Mouse (Mus musculus): Measurements from ENCODE around the gene Gm21954.

Gene Gm21954

DNA sequence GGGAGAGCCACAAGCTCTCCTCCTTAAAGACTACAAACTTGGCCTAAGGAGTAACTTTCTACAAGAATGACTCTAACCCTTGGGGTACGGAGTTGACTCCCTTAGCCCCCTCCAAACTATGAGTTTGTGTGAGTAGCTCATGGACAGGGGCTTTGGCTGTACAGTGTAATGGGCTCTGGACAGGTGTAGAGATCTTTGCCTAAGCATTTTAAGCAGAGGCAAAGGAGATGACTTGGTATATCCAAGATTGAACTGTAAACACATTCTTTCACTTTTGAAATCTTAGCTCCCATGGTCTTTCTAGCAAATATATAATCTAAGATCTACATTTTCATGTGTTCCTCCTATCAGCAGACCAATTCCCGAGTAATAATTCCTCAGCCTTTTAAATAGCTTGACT is at the start of gene Gm21954:
Gm21954 (minus strand) TSS at position 101 of the 400 bp plus-strand sequence.
- no peaks in the 10 kb centered on the region for H3K36me3 ChIP-seq (ENCODE audit: control insufficient read depth, insufficient read depth, low read length, poor library complexity, severe bottlenecking)
- no peak for DNase-seq (ENCODE audit: low read depth, low spot score)
- no peaks in the 10 kb centered on the region; the same call in 1 of the 2 replicates for H3K27me3 ChIP-seq (ENCODE audit: control insufficient read depth, insufficient read depth, low read length, poor library complexity, severe bottlenecking)

DNA sequence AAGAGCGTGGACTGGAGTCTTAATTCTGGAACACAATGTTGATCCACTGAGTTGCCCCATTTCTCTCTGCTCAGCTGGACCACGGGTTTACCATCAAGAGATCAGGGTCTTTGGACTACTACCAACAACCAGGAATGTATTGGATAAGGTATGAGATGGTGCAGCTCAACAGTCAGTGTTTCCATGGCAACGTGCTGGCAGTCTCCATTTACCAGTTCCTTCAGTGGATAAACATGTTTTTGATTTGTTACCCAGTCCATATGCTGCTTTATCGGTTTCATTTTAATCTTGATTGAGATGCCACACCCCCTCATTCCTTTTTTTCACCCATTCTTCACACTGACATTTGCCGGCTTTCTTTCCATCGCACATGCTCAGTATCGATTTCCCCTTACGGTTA is 49.8 kb upstream of the Gm21954 start:
- no peak for DNase-seq (ENCODE audit: low read depth, low spot score)
- H3K27me3 ChIP-seq (ENCODE audit: control insufficient read depth, insufficient read depth, low read length, poor library complexity, severe bottlenecking), result no peaks in the 10 kb centered on the region
- no peaks in the 10 kb centered on the region for H3K36me3 ChIP-seq (ENCODE audit: control insufficient read depth, insufficient read depth, low read length, poor library complexity, severe bottlenecking)

DNA sequence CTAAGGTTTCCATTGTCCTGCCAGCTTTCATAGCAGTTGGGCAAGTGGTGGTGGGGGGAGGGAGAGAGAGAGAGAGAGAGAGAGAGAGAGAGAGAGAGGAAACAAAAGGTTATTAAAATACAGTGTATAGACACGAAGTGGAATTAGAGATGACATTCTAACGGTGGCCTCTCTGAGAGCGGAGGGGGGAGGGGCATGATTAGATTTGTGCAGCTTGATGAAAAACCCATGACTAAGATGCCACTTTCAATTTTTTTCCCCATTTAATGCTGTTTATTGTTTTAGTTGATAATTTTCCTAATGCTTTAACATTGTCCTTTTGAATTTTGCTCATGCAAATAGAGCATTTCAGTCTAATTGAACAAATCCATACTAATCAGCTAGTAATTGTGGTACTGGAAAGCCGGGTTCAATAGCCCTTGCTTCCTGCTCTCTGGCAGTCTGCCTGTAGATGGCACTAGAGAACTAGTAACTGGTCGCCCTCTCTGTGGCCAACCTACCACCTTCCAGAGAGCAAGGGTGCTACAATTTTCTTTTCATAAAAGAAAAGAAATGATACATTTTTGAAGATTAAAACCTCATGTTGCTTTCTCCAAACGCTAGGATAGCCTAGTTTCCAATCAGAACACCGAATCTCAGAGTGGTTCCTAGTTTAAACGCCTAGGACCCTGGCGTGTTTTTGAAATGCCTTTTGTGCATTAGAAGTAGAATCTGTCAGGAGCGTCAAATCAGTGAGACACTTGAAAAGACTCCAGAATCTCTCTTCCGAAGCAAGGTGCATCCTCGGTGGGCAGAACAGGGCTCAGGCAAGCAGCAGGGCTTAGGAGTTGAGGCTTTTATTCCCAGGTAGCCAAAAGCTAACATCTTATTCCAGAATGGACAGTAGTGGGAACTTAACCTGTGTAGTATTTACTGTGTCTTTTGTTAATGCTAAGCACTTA is 48.5 kb upstream of the Gm21954 start:
- H3K27me3 ChIP-seq (ENCODE audit: control insufficient read depth, insufficient read depth, low read length, poor library complexity, severe bottlenecking), result no peaks in the 10 kb centered on the region
- no peaks in the 10 kb centered on the region for H3K36me3 ChIP-seq (ENCODE audit: control insufficient read depth, insufficient read depth, low read length, poor library complexity, severe bottlenecking)
- peak; percentile 21 for DNase-seq (ENCODE audit: low read depth, low spot score)

DNA sequence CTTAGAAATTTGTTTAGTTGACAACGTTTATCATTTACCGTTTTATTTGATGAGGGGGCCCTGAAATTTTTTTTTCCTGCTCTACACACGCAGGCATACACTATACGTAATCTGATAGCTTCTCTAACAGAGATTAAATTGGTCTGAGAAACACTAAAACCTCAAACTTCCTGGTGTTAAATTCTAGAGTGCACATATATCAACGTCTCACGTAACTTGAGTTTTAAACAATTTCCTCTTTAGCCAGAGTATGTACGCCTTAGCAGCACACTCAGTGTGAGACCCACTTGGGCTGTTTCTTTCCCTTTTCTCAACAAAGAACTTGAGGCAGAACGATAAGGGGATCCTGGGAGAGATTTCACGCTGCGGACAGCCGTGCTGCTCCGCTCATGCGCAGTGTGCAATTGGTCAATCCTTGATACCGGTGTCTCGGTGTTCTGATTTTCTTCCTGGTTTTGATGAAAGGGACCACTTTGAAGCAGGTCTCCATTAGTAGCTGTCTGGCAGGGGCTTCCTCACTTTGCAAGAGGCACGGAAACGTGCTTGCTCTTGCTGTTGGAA is 45.5 kb upstream of the Gm21954 start:
- Histone ChIP-seq H3K27me3 (ENCODE audit: control insufficient read depth, insufficient read depth, low read length, poor library complexity, severe bottlenecking) (no peaks in the 10 kb centered on the region), H3K36me3 (ENCODE audit: control insufficient read depth, insufficient read depth, low read length, poor library complexity, severe bottlenecking) (no peaks in the 10 kb centered on the region)
- DNase-seq (ENCODE audit: low read depth, low spot score), result no peak

DNA sequence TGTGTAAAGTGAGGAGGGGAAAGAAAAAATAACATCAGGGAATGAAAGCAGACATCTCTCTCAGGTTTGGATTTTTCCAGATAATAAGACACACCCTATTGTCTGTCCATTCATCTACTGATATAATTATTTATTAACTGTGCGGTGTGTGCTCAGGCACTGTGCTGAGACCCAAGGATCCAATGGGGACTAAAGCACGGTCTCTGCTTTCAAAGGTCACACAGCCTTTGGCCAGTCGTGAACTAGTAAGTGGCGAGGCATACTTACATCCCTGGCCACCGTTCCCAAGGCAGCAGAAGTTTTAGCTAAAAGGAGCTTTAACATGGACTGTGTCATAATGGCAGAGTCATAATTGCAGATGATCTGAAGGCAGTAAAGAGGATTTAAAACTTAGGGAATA is 44.0 kb upstream of the Gm21954 start:
- no peak for DNase-seq (ENCODE audit: low read depth, low spot score)
- H3K27me3 ChIP-seq (ENCODE audit: control insufficient read depth, insufficient read depth, low read length, poor library complexity, severe bottlenecking), result no peaks in the 10 kb centered on the region
- no peaks in the 10 kb centered on the region for H3K36me3 ChIP-seq (ENCODE audit: control insufficient read depth, insufficient read depth, low read length, poor library complexity, severe bottlenecking)

DNA sequence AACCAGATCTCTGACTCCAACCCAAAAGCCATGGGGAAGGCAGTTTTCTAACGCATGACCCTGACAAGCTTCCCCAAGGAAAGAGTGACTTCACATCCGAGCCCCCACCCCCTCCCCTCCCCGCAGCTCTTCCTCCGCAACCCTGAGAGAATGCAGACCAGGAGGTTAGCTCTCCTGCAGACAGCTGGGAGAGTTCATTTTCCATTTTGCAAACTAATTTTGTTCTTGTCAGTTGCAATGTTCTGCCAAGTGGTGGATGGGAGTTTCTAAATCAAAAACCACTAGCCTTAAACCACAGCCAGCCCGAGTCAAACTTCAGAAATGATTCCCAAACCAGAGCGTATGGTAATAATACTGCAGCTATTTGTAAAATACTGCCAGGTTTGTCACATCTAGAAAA is 39.6 kb upstream of the Gm21954 start:
- Histone ChIP-seq H3K36me3 (ENCODE audit: control insufficient read depth, insufficient read depth, low read length, poor library complexity, severe bottlenecking) (no peaks in the 10 kb centered on the region), H3K27me3 (ENCODE audit: control insufficient read depth, insufficient read depth, low read length, poor library complexity, severe bottlenecking) (no peaks in the 10 kb centered on the region)
- DNase-seq (ENCODE audit: low read depth, low spot score), result no peak

DNA sequence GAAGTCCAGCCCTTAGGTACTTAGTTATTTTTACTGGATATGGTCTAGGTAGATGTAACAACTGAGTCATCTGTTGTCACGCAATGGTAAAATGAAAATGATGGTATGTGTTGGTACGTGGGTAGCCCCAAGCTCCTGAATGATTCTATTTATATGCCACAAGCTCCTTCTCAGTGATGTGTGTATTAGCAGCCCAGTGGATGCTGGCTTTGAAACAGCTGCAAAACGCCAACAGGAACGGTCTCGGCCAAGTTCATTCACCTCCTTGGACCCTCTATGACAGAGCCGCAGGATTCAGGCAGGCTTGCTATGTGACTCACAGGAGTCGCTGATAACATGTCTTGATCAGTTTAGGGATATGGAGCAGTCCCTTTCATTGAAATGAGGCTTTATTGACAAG is 38.2 kb upstream of the Gm21954 start:
- DNase-seq (ENCODE audit: low read depth, low spot score), result no peak
- Histone ChIP-seq H3K27me3 (ENCODE audit: control insufficient read depth, insufficient read depth, low read length, poor library complexity, severe bottlenecking) (no peaks in the 10 kb centered on the region), H3K36me3 (ENCODE audit: control insufficient read depth, insufficient read depth, low read length, poor library complexity, severe bottlenecking) (no peaks in the 10 kb centered on the region)

DNA sequence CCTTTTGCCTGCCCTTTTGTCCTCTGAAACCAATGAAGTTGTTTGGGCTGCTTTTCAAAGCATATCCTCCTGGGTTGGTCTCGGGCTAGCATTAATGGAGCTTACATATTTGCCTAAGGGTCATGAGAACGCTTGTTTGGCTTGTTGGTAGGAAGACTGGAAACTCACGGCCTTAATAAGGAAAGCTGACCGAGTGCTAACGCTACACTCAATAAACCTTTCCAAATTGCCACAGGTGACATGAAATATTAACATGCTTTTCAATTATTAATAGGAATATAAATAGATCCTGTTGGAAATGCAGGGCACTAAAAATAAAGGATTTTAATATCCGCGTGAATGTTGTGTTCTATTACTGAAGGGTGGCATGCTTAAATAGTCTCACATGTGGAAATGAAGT is 27.3 kb upstream of the Gm21954 start:
- DNase-seq (ENCODE audit: low read depth, low spot score), result no peak
- no peaks in the 10 kb centered on the region for H3K27me3 ChIP-seq (ENCODE audit: control insufficient read depth, insufficient read depth, low read length, poor library complexity, severe bottlenecking)

DNA sequence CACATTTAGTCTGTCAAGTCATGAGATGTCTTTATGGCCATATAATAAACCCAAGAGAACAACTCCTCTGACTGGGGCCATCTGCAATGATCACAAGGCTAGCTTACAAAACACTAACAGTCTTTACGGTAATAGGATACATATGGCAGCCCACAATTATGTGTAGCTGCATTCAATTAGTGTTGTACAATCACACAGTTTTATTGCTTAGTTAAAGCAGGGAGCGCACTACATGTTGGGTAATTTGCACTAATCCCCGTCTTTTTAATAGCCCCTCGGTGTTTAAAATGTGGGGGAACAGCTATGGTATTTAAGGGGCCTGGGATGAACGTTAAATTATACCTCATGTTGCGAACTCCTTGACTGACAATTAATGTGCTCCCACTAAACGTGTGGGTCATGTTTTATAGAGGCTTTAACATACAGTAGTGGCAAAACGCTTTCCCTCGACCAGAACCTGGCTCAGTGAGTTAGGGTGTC is 24.5 kb upstream of the Gm21954 start:
- Histone ChIP-seq H3K36me3 (ENCODE audit: control insufficient read depth, insufficient read depth, low read length, poor library complexity, severe bottlenecking) (no peaks in the 10 kb centered on the region), H3K27me3 (ENCODE audit: control insufficient read depth, insufficient read depth, low read length, poor library complexity, severe bottlenecking) (no peaks in the 10 kb centered on the region)
- DNase-seq (ENCODE audit: low read depth, low spot score), result no peak

More for the DNA sequence above, 27.3 kb upstream of the Gm21954 start:
- no peaks in the 10 kb centered on the region for H3K36me3 ChIP-seq (ENCODE audit: control insufficient read depth, insufficient read depth, low read length, poor library complexity, severe bottlenecking)

DNA sequence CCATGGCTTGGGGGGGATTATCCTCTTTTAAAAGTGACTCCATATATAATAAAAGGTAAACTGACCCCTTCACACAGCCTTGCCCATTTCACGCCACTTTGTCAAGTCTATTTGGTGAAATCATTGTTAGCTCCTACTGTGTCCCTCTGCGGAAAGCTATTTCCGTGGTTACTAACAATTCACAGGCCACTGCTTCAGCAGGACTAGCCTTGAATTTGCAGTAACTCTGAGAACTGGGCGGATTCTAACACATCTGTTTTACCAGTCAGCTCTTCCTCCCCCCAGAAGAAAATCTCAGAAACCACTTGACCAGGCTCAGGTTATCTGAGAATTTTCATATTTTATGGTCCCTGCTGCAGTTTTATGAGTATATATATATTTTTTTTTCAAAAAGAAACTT is 23.9 kb upstream of the Gm21954 start:
- DNase-seq (ENCODE audit: low read depth, low spot score), result no peak
- H3K27me3 ChIP-seq (ENCODE audit: control insufficient read depth, insufficient read depth, low read length, poor library complexity, severe bottlenecking), result no peaks in the 10 kb centered on the region
- no peaks in the 10 kb centered on the region for H3K36me3 ChIP-seq (ENCODE audit: control insufficient read depth, insufficient read depth, low read length, poor library complexity, severe bottlenecking)

DNA sequence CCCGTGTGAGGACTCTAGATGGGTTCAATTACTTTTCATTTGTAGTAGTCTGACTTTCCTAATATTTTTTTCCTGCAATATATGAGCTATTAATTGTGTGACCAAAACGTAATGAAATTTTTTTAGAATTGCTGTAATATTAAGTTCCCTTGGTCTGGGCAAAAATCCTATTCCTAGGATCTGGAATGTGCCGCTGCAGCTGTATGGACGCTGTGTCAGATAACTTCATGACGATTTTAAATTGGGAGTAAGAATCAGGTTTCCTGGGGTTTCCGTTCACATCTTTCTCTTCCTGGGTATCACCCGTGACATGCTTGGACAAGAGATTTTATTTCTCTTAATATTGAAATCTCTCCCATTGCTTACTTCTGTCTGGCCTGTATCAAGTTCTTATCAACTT is 23.2 kb upstream of the Gm21954 start:
- no peak for DNase-seq (ENCODE audit: low read depth, low spot score)
- Histone ChIP-seq H3K27me3 (ENCODE audit: control insufficient read depth, insufficient read depth, low read length, poor library complexity, severe bottlenecking) (no peaks in the 10 kb centered on the region), H3K36me3 (ENCODE audit: control insufficient read depth, insufficient read depth, low read length, poor library complexity, severe bottlenecking) (no peaks in the 10 kb centered on the region)

DNA sequence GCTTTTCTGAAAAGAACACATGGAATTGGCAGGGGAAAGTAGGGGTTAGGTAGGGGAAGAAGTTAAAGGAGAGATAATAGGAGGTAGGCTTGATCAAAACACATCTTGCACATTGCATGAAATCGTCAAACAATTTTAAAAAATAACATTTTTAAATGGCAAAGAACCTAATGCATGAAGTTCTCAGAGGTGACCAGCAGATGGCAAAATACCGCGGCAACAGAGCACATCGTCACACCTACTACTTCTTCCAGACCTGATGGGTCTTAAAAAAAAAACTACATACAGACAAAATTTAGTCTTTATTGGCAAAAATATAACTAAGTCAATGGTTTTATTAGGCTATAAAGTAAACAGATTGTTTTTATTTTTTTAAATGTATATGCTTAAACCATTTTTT is 22.3 kb upstream of the Gm21954 start:
- H3K27me3 ChIP-seq (ENCODE audit: control insufficient read depth, insufficient read depth, low read length, poor library complexity, severe bottlenecking), result no peaks in the 10 kb centered on the region

DNA sequence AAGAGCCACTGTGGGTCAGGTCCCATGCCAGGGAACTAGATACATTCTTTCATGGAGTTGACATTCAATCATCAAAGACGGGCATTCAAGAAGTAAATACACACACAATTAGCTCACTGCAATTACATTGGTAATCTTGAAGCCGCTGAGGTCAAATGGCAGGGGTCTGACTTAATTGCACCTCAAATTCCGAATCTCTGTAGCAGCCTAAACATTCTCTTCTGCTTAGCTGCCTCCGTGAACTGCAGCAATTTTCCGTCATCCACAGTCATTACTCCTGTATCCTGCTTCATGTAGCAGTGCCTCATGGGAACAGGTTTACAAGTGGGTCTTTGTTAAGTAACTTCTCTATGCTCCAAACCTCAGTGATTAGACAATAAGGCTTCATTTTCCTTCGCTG is 20.0 kb upstream of the Gm21954 start:
- H3K36me3 ChIP-seq (ENCODE audit: control insufficient read depth, insufficient read depth, low read length, poor library complexity, severe bottlenecking), result no peaks in the 10 kb centered on the region
- H3K27me3 ChIP-seq (ENCODE audit: control insufficient read depth, insufficient read depth, low read length, poor library complexity, severe bottlenecking), result no peaks in the 10 kb centered on the region
- no peak for DNase-seq (ENCODE audit: low read depth, low spot score)

More for the DNA sequence above, 22.3 kb upstream of the Gm21954 start:
- H3K36me3 ChIP-seq (ENCODE audit: control insufficient read depth, insufficient read depth, low read length, poor library complexity, severe bottlenecking), result no peaks in the 10 kb centered on the region
- no peak for DNase-seq (ENCODE audit: low read depth, low spot score)

DNA sequence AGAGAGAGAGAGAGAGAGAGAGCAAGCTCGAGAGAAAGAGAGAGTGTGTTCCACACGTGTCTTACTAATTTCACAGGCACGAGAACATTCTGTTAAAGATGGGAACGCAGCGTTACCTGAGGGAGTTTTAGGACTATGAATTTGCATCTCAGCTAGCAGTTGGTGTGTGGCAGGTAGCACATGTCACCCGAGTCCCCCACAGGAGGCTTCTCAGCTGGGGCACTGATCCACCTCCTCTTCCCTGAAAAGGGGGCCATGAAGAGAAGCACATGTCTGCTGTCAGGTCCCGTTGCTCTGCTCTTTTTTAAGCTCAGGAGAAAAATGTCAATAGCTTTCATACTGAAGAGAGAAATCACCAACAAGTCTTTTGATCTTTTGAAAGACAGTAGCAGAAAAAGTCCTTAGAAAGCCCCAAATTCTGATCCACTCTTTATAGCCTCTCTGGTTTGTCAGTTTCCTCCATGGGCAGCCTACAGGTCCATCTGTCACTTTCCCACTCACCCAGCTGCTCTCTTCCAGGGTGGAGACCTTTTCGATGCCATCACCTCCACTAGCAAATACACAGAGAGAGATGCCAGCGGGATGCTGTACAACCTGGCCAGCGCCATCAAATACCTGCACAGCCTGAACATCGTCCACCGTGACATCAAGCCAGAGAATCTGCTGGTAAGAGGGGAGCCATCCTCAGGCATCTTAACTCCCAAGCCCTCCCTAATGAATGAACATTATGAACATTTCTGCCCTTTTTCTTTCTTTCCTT is 17.4 kb upstream of the Gm21954 start:
- H3K27me3 ChIP-seq (ENCODE audit: control insufficient read depth, insufficient read depth, low read length, poor library complexity, severe bottlenecking), result no peaks in the 10 kb centered on the region
- no peak for DNase-seq (ENCODE audit: low read depth, low spot score)
- no peaks in the 10 kb centered on the region for H3K36me3 ChIP-seq (ENCODE audit: control insufficient read depth, insufficient read depth, low read length, poor library complexity, severe bottlenecking)

DNA sequence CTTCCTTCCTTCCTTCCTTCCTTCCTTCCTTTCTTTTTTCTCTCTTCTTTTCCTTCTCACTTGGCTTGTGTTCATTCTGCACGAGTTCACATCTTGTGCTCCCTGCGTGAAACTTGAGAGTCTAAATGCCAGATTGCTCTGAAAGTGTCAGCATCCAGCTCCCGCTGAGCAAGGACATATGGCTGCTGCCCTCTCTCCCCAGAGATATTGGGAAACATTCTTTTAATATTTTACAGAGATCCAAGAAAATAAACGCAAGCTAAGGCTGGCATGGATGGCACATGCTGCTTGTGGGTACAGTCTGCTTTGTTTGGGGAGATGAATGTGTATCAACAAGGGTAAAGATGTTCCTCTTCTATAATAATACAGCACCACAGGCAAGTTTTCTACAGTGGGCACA is 11.3 kb upstream of the Gm21954 start:
- H3K36me3 ChIP-seq (ENCODE audit: control insufficient read depth, insufficient read depth, low read length, poor library complexity, severe bottlenecking), result no peaks in the 10 kb centered on the region
- H3K27me3 ChIP-seq (ENCODE audit: control insufficient read depth, insufficient read depth, low read length, poor library complexity, severe bottlenecking), result no peaks in the 10 kb centered on the region
- DNase-seq (ENCODE audit: low read depth, low spot score), result no peak

Measured in splenic B cell, adult 2 months (primary cell).